Mouse (Mus musculus) mouse trophoblast stem cell (cell line): ENCODE measurements around the gene Dph5.
"Not testable (repeated sequence)": the region's sequence is repeated elsewhere in the genome, so short reads cannot be mapped to it uniquely, and the experiment has no call there.

Experiments used
- in situ Hi-C, 2 experiments: fragments of 300-500 bp; cut with MseI, MboI; formaldehyde crosslinking; loops; 2 replicates in 1 of 2; 3 replicates in 1 of 2; pipeline ENCODE4 v1.15.1; 2025

The Dph5 gene

DNA sequence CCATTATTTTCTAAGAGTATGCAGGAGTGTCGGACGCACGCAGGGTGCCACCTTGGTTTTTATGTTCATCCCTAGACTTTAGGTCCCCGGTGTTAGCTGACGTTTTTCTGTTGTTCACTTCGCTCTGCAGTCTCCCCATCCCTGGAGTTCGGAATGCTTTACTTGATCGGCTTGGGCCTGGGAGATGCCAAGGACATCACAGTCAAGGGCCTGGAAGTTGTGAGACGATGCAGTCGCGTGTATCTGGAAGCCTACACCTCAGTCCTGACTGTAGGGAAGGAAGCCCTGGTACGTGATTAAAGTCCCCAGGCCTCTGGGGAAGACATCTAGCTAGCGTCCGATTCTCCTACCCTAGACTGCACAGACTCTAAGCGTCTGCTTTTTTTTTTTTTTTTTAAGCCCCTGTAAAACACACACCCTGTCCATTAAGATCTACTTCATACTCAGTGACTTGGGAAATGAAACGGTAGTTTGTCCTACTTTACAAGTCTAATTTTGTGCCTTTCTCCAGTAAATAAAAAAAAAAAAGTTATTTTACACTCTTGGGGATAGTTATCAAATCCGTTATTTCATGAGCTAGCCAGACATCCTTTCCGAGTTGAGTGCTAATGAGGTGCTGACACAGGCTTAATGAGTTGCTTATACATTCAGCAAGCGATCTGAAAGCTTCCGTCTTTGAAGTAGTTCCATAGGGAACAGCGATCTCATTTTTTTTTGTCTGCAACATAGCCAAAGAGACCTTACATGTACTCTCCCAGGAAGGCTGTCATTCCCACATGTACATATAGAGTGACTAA is 871 bp downstream of the Dph5 start:
- in situ Hi-C loops = loop anchor here (5.0 to 10.0 kb wide), 2 partner anchors 174 to 176 kb away; partner anchors contain the start of gene S1pr1 (in 1 of the 2)

DNA sequence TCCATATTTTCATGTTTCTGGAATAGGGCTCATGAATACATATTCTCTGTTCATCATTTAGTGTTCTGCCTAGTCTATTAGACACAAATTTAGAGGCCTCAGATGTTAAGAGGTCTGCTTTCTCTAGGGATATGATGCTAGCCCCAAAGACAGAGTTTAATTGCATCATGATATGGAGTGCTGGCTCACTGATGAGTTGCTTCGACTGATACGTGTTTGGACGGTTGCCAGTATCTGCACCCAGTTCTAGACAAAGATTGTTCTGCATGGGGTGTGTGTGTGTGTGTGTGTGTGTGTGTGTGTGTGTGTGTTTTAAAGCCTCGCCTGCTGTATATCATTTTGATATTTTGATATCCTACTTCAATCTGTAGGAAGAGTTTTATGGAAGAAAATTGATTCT is 4.7 kb downstream of the Dph5 start:
- in situ Hi-C loops = no loop called here

- in situ Hi-C loops = no loop called here
Observed at GRCm38 (mm10) chr3:115893166-115893565, 5.5 kb downstream of the Dph5 start.

DNA sequence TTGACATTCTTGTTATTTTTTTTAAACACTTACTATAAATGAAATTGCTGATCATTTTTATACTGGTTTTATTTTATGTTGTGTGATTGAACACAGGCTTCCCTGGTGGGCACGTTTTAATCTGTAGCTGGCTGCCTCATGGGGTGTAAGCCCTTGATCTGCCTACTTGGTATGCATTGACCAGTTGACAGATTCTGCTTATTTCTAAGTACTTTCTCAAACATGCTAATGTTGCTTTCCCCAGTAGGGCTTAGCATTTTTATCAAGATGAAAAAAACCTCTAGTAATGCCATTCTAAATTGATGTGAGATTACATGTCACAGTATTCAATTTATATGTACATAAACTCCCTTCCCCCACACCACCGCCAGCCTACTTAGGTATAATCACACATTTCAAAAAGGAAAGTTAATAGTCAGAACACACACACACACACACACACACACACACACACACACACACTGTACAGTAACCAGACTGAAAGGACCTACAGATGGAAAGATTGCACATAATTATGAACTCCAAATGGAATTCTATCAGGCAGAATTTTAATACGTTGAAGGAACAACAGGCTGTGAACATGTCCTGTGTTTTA is 10.8 kb downstream of the Dph5 start:
- in situ Hi-C loops = no loop called here

DNA sequence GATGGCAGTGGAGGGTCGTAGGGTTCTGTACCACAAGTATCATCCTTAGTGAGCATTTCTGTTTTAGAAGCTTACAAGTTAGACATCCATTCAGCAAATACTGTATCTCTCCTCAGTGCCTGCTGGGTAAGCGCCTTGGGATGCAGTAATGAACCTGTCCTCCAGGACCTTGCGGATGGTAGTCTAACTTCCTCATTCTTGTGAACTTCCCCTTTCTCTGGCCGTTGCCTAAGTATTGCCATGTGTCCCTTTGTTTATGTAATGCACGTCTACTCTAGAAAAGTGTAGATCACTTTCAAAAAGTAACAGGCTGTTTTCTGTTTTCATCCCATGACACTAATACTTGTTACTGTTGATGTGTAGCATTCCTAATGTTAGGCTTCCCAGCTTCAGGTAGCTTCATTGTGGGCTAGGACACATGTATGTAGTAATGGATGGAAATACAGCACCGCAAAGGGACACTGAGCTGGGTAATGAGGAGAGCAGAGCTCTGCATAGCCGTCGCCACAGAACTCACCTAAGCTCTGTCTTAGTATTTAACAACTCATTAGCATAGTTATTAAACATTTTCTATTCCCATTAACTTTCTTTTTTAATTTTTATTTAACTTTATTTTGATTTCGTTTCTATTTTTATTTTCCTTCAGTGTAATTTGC is 14.8 kb downstream of the Dph5 start:
- in situ Hi-C loops = no loop called here

DNA sequence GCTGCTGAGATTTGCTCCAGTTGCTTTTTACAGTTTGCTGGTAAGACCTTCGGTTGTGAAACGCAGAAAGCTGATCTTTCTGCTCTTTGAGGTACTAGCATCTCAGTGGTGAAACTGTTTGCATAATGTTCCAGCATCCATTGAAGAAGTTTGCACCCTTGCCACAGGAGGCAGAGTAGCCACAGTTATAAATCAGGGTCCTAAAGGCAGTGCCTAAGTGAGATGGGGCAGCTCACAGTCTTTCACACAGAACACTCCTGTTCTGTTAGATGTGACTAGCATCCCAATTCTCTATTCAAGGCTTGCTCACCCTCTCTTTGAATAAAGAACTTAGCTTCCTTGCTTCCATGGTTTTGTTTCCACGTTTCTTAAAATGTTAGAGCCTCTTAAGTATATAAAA is 17.4 kb downstream of the Dph5 start:
- in situ Hi-C loops = no loop called here

- in situ Hi-C loops = no loop called here
Observed at GRCm38 (mm10) chr3:115905567-115905966, 17.9 kb downstream of the Dph5 start.

DNA sequence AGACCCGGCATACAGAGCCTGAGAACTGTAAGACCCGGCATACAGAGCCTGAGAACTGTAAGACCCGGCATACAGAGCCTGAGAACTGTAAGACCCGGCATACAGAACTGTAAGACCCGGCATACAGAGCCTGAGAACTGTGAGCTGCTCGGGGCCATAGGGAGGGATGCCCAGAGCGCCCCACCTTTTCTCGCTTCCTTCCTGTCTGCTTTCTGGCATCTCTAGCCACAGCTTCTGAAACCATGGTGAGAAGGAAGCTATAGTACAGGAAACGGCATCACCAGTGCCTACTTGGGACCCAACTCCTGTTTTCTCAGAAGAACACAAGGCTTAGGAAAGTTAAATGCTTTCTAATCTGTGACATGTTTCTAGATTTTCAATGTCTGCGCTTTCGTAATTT is 19.8 kb downstream of the Dph5 start:
- in situ Hi-C loops = not testable (repeated sequence)

- in situ Hi-C loops = no loop called here
Observed at GRCm38 (mm10) chr3:115924401-115925190, 37.0 kb downstream of the Dph5 start.

DNA sequence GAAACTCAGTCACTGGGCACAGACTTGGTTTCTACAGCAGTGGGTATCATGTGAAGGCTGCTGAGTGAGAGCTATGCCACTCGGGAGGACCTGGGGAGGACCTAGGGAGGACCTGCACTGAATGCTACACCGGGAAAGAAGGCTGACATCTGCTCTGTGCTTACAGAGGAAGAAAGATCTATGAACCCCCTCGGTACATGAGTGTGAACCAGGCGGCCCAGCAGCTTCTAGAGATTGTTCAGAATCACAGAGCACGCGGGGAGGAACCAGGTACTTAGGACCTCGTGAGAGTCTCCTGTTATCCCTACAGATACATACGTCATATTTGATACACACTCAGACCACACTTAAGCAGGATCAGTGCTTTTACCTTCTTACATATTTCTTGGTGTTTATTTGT is 38.9 kb downstream of the Dph5 start:
- in situ Hi-C loops = no loop called here

DNA sequence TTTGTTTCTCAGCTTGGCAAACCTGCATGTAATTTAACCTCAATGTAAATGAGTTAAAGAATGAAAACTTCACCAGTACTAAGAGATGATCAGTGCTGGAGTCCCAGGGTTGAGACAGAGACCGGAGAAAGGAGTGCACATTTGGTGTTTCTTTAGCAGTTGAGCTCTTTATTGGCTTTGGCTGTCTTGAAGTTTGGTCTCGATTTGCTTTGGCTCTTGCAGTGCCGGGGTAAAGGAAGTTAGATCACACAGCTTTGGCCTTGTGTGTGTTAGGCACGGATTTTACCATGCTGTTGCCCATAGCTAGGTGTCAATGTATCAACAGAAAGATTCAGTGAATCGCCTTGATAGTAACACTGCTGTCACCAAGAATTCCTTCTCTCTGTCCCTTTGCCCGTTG is 44.1 kb downstream of the Dph5 start:
- in situ Hi-C loops = no loop called here

DNA sequence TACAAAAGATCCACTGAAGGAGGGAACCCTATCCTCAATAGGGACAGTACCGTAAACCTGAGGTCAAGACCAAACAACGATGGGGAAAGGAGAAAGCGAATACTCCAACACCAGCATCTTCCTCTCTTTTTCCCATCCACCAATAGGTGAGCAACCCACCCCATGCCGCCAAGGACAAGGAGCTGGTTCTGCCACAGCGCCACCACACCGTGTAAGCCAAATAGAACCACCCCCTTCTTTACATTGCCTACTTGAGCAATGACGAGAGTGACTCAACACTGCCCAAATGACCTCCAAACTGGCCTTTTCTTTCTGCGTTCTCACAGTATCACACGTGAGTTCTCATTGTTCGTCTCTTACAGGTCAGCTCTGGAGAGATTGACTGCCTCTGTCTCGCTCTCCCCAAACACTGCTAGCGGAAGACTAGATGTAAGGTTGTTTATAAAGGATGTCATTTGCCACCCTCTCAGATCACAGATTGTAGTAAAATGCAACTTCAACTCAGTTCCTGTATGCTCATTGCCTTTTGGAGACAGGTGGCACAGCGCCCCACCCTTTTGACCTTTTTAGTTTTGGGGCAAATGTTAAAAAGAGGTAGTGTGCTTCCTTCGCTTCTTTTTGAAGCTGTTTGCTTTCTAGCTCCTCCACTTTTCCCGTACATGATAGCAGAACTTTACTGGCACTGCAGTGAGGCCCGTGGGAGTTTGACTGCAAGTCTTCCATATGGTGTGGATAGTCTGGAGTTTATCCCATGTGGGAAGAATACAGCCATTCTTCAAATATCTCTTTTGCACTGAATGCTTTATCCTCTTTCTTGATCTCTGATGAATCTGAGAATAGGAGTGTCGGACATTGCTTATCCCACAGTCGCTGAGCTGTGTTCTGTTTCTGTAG is 45.9 kb downstream of the Dph5 start:
- in situ Hi-C loops = no loop called here

- in situ Hi-C loops = no loop called here
Observed at GRCm38 (mm10) chr3:115936734-115937599, 49.3 kb downstream of the Dph5 start.

GRCm38 (mm10) chr3:115937807-115938206 is 50.2 kb downstream of the Dph5 start:
- in situ Hi-C loops = no loop called here

- in situ Hi-C loops = no loop called here
Observed at GRCm38 (mm10) chr3:115940510-115940909, 52.9 kb downstream of the Dph5 start.

DNA sequence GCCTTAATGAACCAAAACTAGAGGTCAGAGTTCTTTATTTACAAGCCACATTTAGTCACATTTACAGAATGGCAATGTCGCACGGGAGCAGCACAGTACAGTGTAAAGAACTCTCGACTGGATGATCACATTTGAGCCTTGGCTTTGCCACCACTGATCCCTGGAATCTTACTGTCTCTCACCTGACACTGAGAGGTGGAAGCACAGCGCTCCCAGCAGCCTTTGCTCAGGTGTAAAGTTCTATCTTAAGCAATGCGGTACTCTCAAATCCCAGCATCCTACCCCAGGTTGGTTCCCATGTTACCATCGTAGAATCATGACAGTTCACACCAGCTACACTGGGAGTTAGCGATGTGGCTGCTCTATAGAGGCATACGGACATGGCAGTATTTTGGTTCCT is 53.8 kb downstream of the Dph5 start:
- in situ Hi-C loops = no loop called here

DNA sequence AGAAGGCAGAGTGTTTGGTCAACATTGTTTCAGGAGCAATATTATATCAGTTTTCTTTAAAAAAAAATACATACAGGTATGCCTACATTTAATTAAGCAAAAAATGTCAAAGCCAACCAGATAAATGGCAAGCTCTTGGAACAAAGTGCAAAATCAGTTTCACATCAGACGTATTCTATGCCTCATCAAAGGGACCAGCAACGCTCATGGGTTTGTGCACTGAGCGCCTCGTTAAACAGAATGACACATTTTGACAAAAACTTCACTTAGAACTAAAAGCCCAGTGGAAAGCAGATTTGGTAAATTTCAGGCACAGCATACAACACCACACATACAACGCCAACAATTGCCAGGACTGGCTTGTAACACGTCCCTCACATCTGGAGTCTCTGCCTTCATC is 56.7 kb downstream of the Dph5 start:
- in situ Hi-C loops = no loop called here

DNA sequence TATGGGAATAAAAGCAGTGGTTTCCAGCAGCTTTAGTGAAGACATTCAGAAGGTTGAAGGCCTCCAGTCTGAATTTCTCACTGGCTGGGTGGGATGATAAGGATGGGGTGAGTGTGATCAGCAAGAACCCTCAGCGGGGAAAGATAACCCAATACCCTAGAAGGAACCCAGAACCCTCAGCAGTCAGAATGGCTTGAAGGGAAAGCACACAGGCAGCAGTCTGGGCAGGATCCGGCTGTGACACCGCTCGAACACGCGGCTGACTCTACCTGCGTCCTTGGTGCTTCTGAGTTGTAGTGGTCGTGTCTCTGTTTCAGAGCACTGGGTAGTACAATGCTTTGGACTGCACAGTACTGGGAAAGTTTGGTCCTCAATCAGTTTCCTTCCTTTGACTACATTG is 58.6 kb downstream of the Dph5 start:
- in situ Hi-C loops = no loop called here

DNA sequence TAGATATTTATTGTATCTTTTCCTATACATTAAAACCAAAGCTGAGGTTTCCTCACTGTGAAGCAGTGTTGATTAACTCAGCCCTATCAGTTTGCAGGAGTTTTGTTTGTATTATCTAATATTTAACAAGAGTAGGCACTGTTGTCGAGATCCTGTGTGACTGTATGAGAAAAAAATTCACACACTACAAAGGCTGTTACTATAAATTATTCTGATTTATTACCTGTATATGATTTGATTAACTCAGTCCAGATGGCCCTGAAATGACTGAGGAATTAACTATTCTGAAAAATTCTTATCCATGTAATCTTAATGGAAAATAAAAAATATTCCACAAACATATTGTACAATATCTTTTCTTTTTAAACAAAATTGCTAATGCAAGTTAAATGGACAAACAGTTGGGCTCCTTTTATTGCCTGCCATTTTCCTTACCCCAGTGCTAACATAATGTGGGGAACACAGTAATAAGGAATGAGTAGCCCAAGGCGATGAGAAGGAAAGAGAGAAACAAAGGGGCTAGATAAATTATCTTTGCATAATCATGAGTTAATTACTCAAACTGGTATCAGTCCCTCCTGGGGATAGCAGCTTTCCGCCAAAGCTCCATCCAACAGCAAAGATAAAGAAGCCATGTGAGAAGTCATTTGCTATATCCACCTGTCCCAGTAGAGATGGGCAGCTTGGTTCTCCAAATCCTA is 61.7 kb downstream of the Dph5 start:
- in situ Hi-C loops = no loop called here
